Mouse (Mus musculus) liver, postnatal 0 days (tissue): Measurements from ENCODE around the gene Foxe1.

ENCODE experiments used
- CTCF ChIP-seq: sonication (generic); IDR thresholded peaks from 2 replicates; pipeline ENCODE4 v1.5.1; 2016; ENCODE audit warnings: antibody characterized with exemption, low read depth
- EP300 ChIP-seq: IDR thresholded peaks from 2 replicates; pipeline ENCODE4 v1.6.1; 2016; ENCODE audit warnings: antibody characterized with exemption, low read depth, mild to moderate bottlenecking

DNA sequence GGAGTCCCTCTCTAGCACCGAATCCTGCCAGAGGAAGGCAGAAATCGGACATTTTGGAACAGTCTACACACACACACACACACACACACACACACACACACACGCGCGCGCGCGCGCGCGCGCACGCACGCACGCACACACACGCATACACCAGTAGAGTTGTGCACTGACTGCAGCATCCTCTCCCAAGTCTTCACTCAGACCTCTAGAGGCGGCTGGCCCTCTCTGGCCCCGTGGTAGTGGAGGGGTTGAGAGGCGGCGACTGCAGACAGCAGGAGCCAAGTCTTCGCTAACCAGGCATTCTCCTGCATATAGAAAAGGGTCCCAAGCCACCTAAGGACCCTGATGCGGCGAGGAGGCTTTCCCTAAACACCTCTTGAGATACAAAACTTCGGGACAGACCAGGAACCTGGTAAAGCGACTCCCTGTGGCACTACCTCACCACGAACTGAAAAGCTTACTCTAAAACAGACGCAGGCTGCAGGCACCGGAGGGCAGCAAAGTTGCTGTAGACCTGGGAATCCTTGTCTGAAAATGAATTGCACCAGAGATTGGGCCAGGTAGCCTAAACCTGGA is 610 bp upstream of the Foxe1 start:
- no peak for TF ChIP-seq CTCF
- no peak for TF ChIP-seq EP300
